Mouse (Mus musculus) kidney, postnatal 0 days (tissue): Measurements from ENCODE around the gene Zswim3. TPM values are rescaled to one million over a fixed set of nuclear protein-coding genes. Genes with fewer than 3 reads are reported as not detected.

Experiments used
- ATAC-seq: fragments of 200-750 bp; cut with Nextera tagmentation; replicated peaks from 2 replicates; pipeline ENCODE4 v1.8.0; 2017; ENCODE audit warnings: low read depth, moderate number of reproducible peaks, moderate TSS enrichment, moderate library complexity; ENCODE audit not compliant: low FRiP score
- DNase-seq: peaks from one replicate; pipeline ENCODE4 v3.0.0-alpha.2; 2016; ENCODE audit warnings: low spot score
- H3K27ac ChIP-seq: fragments of 300-500 bp; sonication (generic); 2 replicates; pipeline ENCODE4 v1.5.1; 2014; ENCODE audit warnings: mild to moderate bottlenecking
- H3K27me3 ChIP-seq: fragments of 300-500 bp; sonication (generic); 2 replicates; pipeline ENCODE4 v1.6.1; 2014; ENCODE audit warnings: low read length, mixed read lengths; ENCODE audit not compliant: insufficient read depth
- H3K36me3 ChIP-seq: fragments of 300-500 bp; sonication (generic); 2 replicates; pipeline ENCODE4 v1.6.1; 2014; ENCODE audit warnings: low read length, mixed read lengths; ENCODE audit not compliant: insufficient read depth
- H3K4me1 ChIP-seq: fragments of 300-500 bp; sonication (generic); replicated peaks from 2 replicates; pipeline ENCODE4 v1.6.1; 2014; ENCODE audit warnings: antibody characterized with exemption, low read length, mixed read lengths; ENCODE audit not compliant: insufficient read depth
- H3K4me2 ChIP-seq: fragments of 300-500 bp; sonication (generic); 2 replicates; pipeline ENCODE4 v1.6.1; 2014; ENCODE audit warnings: mild to moderate bottlenecking, low read length, moderate library complexity, mixed read lengths
- H3K4me3 ChIP-seq: fragments of 300-500 bp; sonication (generic); replicated peaks from 2 replicates; pipeline ENCODE4 v1.5.1; 2014; ENCODE audit warnings: low read depth, low read length
- H3K9ac ChIP-seq: fragments of 300-500 bp; sonication (generic); 2 replicates; pipeline ENCODE4 v1.6.1; 2014; ENCODE audit warnings: low read depth, low read length
- H3K9me3 ChIP-seq: fragments of 300-500 bp; sonication (generic); replicated peaks from 2 replicates; pipeline ENCODE4 v1.6.1; 2016; ENCODE audit warnings: low read length, inconsistent platforms, mixed read lengths
- CTCF ChIP-seq: IDR thresholded peaks from 2 replicates; pipeline ENCODE4 v1.5.1; 2016; ENCODE audit warnings: antibody characterized with exemption, low read depth, mild to moderate bottlenecking, moderate library complexity
- WGBS: fragments of 180-500 bp; shearing (Covaris S2); extraction: QIAGEN DNeasy Blood & Tissue Kit; methylation state at CpG from one replicate; pipeline ENCODE4 v1.1.7; 2014; 5-methylcytosine and 5-hydroxymethylcytosine counted together
- polyA plus RNA-seq: library from polyadenylated mRNA; unstranded; fragments of >200 nt; fragmentation: Nextera tagmentation; extraction: Ambion mirVana; gene quantifications from 2 replicates; pipeline ENCODE4 v1.2.1, GENCODE M21; 2015

Gene Zswim3
- polyA plus RNA-seq, 1 experiment from 2014 or later, result 5.2 TPM

- peak overlapping the region; percentile 74 for H3K9ac ChIP-seq
- H3K4me1 ChIP-seq, result peaks cover 13% of the 10 kb centered on the region; the same call in 1 of the 2 replicates
- H3K27ac ChIP-seq, result peak overlapping the region; percentile 90
- peak overlapping the region; percentile 66 for H3K4me3 ChIP-seq
- no peak; the same call in 1 of the 2 replicates for ATAC-seq
- WGBS, result 60% methylated on average over 16 of the region's 16 CpGs
- peak overlapping the region; percentile 99 for H3K4me2 ChIP-seq
- H3K9me3 ChIP-seq, result no peaks in the 10 kb centered on the region
- H3K36me3 ChIP-seq, result peaks cover 16% of the 10 kb centered on the region
- no peak for TF ChIP-seq CTCF
- DNase-seq, result no peak
- no peaks in the 10 kb centered on the region for H3K27me3 ChIP-seq
Observed at GRCm38 (mm10) chr2:164832032-164832747, 27.3 kb downstream of the Zswim3 start.

GRCm38 (mm10) chr2:164832748-164833301 is 27.9 kb downstream of the Zswim3 start, which contains the start of gene Ctsa:
Ctsa (plus strand) TSS chr2:164832873.
- peak; percentile 42 for ATAC-seq
- Histone ChIP-seq H3K4me3 (peak within 1 kb of the TSS; percentile 66), H3K9ac (peak within 1 kb of the TSS; percentile 74), H3K9me3 (no peaks in the 10 kb centered on the region), H3K4me1 (peaks cover 13% of the 10 kb centered on the region; the same call in 1 of the 2 replicates), H3K27ac (peak within 1 kb of the TSS; percentile 90), H3K36me3 (peaks cover 18% of the 10 kb centered on the region), H3K4me2 (peak within 1 kb of the TSS; percentile 99), H3K27me3 (no peaks in the 10 kb centered on the region)
- peak; percentile 71 for TF ChIP-seq CTCF
- under 1% methylated on average over 35 of the region's 35 CpGs for WGBS
- peak; percentile 92 for DNase-seq

- under 1% methylated on average over 31 of the region's 31 CpGs for WGBS
- ATAC-seq (peak; percentile 50), DNase-seq (peak; percentile 94)
- TF ChIP-seq CTCF, result 0 out of 2 replicates have a peak, but pooled peaks have one; percentile 2
- Histone ChIP-seq H3K27me3 (no peaks in the 10 kb centered on the region), H3K4me2 (peak within 1 kb of the TSS; percentile 99), H3K36me3 (peaks cover 21% of the 10 kb centered on the region), H3K4me3 (peak within 1 kb of the TSS; percentile 66), H3K27ac (peak within 1 kb of the TSS; percentile 90), H3K4me1 (peaks cover 13% of the 10 kb centered on the region; the same call in 1 of the 2 replicates), H3K9me3 (no peaks in the 10 kb centered on the region), H3K9ac (peak within 1 kb of the TSS; percentile 74)
Observed at GRCm38 (mm10) chr2:164833314-164833959, 28.5 kb downstream of the Zswim3 start, which contains the start of gene Neurl2. Neurl2 (minus strand) TSS chr2:164833456.

GRCm38 (mm10) chr2:164834531-164834930 is 29.6 kb downstream of the Zswim3 start:
- 38% methylated on average over 8 of the region's 8 CpGs for WGBS
- H3K9ac ChIP-seq, result peak overlapping the region; percentile 74
- ATAC-seq (no peak), DNase-seq (peak; percentile 17)
- peak overlapping the region; percentile 66 for H3K4me3 ChIP-seq
- TF ChIP-seq CTCF, result 0 out of 2 replicates have a peak, but pooled peaks have one; percentile 27
- H3K9me3 ChIP-seq, result no peaks in the 10 kb centered on the region
- peaks cover 13% of the 10 kb centered on the region; the same call in 1 of the 2 replicates for H3K4me1 ChIP-seq
- H3K4me2 ChIP-seq, result peak overlapping the region; percentile 99
- H3K36me3 ChIP-seq, result peaks cover 31% of the 10 kb centered on the region
- no peaks in the 10 kb centered on the region for H3K27me3 ChIP-seq
- no peak overlapping the region for H3K27ac ChIP-seq

GRCm38 (mm10) chr2:164835164-164835563 is 30.3 kb downstream of the Zswim3 start:
- no peak for ATAC-seq
- TF ChIP-seq CTCF, result no peak
- WGBS, result 94% methylated on average over 4 of the region's 4 CpGs
- Histone ChIP-seq H3K4me1 (peaks cover 13% of the 10 kb centered on the region; the same call in 1 of the 2 replicates), H3K4me2 (peak overlapping the region; percentile 99; the same call in 1 of the 2 replicates), H3K27me3 (no peaks in the 10 kb centered on the region), H3K9me3 (no peaks in the 10 kb centered on the region), H3K9ac (no peak overlapping the region), H3K36me3 (peaks cover 38% of the 10 kb centered on the region), H3K4me3 (no peak overlapping the region), H3K27ac (no peak overlapping the region)
- DNase-seq, result no peak

- WGBS, result 54% methylated on average over 3 of the region's 3 CpGs
Observed at GRCm38 (mm10) chr2:164845782-164846181, 40.9 kb downstream of the Zswim3 start.

More at GRCm38 (mm10) chr2:164845782-164846181, 40.9 kb downstream of the Zswim3 start:
- Histone ChIP-seq H3K36me3 (no peaks in the 10 kb centered on the region), H3K27ac (no peak overlapping the region), H3K4me2 (no peak overlapping the region), H3K9me3 (no peaks in the 10 kb centered on the region), H3K27me3 (no peaks in the 10 kb centered on the region), H3K4me3 (no peak overlapping the region), H3K9ac (no peak overlapping the region), H3K4me1 (no peaks in the 10 kb centered on the region)
- TF ChIP-seq CTCF, result peak; percentile 59
- ATAC-seq (no peak), DNase-seq (no peak)
